Mouse (Mus musculus) B cell, adult 2 months (primary cell): ENCODE data around the gene Fam78b.

Source experiments
- DNase-seq, 2 experiments: peaks; one replicate each; pipeline ENCODE4 v3.0.0; 2022

The Fam78b gene

GRCm38 (mm10) chr1:167098741-167099140 is 97.5 kb downstream of the Fam78b start:
- no peak for DNase-seq

GRCm38 (mm10) chr1:167102046-167102445 is 100.8 kb downstream of the Fam78b start:
- DNase-seq = no peak

GRCm38 (mm10) chr1:167102566-167102965 is 101.3 kb downstream of the Fam78b start:
- DNase-seq = no peak

- DNase-seq = no peak
Measured at GRCm38 (mm10) chr1:167104956-167105626, 103.9 kb downstream of the Fam78b start.

- DNase-seq = no peak
Measured at GRCm38 (mm10) chr1:167105916-167106315, 104.7 kb downstream of the Fam78b start.

- DNase-seq = no peak
Measured at GRCm38 (mm10) chr1:167108973-167109509, 107.8 kb downstream of the Fam78b start.

- no peak for DNase-seq
Measured at GRCm38 (mm10) chr1:167114363-167115050, 113.3 kb downstream of the Fam78b start.

- no peak for DNase-seq
Measured at GRCm38 (mm10) chr1:167115121-167115520, 113.9 kb downstream of the Fam78b start.

GRCm38 (mm10) chr1:167116733-167117132 is 115.5 kb downstream of the Fam78b start:
- DNase-seq = no peak

- DNase-seq = no peak
Measured at GRCm38 (mm10) chr1:167118971-167119370, 117.8 kb downstream of the Fam78b start.

GRCm38 (mm10) chr1:167119439-167119838 is 118.2 kb downstream of the Fam78b start:
- DNase-seq = no peak

- DNase-seq = no peak
Measured at GRCm38 (mm10) chr1:167122436-167122835, 121.2 kb downstream of the Fam78b start.

GRCm38 (mm10) chr1:167123551-167123950 is 122.3 kb downstream of the Fam78b start:
- DNase-seq = no peak

- no peak for DNase-seq
Measured at GRCm38 (mm10) chr1:167125870-167126269, 124.7 kb downstream of the Fam78b start.

GRCm38 (mm10) chr1:167126292-167126691 is 125.1 kb downstream of the Fam78b start:
- DNase-seq = no peak

GRCm38 (mm10) chr1:167135748-167136147 is 134.5 kb downstream of the Fam78b start:
- DNase-seq = no peak
